Mouse (Mus musculus): Measurements from ENCODE around the gene Acot6. TPM values are rescaled to one million over a fixed set of nuclear protein-coding genes. Genes with fewer than 3 reads are reported as not detected.

Acot6 gene
- polyA plus RNA-seq, 1 experiment: 1.5 TPM

- H3K36me3 ChIP-seq (ENCODE audit: control insufficient read depth, insufficient read depth, low read length): peaks cover 10% of the 10 kb centered on the region
- no peak within 1 kb of the TSS for H3K27ac ChIP-seq (ENCODE audit: control insufficient read depth, insufficient read depth, low read length)
- DNase-seq: peak; percentile 57
- peak within 1 kb of the TSS; percentile 55 for H3K4me3 ChIP-seq (ENCODE audit: control insufficient read depth, insufficient read depth, low read length)
- TF ChIP-seq CTCF (IDR thresholded peaks at IDR 0.05; ENCODE audit: borderline replicate concordance, control insufficient read depth, extremely low read depth, insufficient read depth, low read length, poor library complexity): no peak
- no peak for TF ChIP-seq POLR2A (IDR thresholded peaks at IDR 0.05; ENCODE audit: control insufficient read depth, extremely low read depth, insufficient read depth, low read length, poor library complexity)
- H3K4me1 ChIP-seq (replicated peaks; ENCODE audit: control insufficient read depth, insufficient read depth, low read length): peaks cover 11% of the 10 kb centered on the region; the same call in 1 of the 2 replicates
- WGBS: 9% methylated on average over 50 of the region's 50 CpGs
- H3K27me3 ChIP-seq (ENCODE audit: control insufficient read depth, insufficient read depth, low read length): no peaks in the 10 kb centered on the region
Observed at GRCm38 (mm10) chr12:84147954-84148621, 47.6 kb downstream of the Acot6 start, which contains the start of gene Pnma1. Gene Pnma1 (minus strand): TSS chr12:84148489.

- Histone ChIP-seq H3K36me3 (ENCODE audit: control insufficient read depth, insufficient read depth, low read length) (peaks cover 15% of the 10 kb centered on the region), H3K27me3 (ENCODE audit: control insufficient read depth, insufficient read depth, low read length) (no peaks in the 10 kb centered on the region), H3K4me3 (ENCODE audit: control insufficient read depth, insufficient read depth, low read length) (peak overlapping the region; percentile 55), H3K27ac (ENCODE audit: control insufficient read depth, insufficient read depth, low read length) (no peak overlapping the region), H3K4me1 (replicated peaks; ENCODE audit: control insufficient read depth, insufficient read depth, low read length) (peaks cover 11% of the 10 kb centered on the region; the same call in 1 of the 2 replicates)
- 46% methylated on average over 10 of the region's 10 CpGs for WGBS
- TF ChIP-seq POLR2A (IDR thresholded peaks at IDR 0.05; ENCODE audit: control insufficient read depth, extremely low read depth, insufficient read depth, low read length, poor library complexity) (no peak), CTCF (IDR thresholded peaks at IDR 0.05; ENCODE audit: borderline replicate concordance, control insufficient read depth, extremely low read depth, insufficient read depth, low read length, poor library complexity) (no peak)
- no peak for DNase-seq
Observed at GRCm38 (mm10) chr12:84148622-84149012, 48.2 kb downstream of the Acot6 start.

GRCm38 (mm10) chr12:84149971-84150370, 49.5 kb downstream of the Acot6 start:
- DNase-seq: no peak
- peaks cover 11% of the 10 kb centered on the region; the same call in 1 of the 2 replicates for H3K4me1 ChIP-seq (replicated peaks; ENCODE audit: control insufficient read depth, insufficient read depth, low read length)
- no peaks in the 10 kb centered on the region for H3K27me3 ChIP-seq (ENCODE audit: control insufficient read depth, insufficient read depth, low read length)
- 98% methylated on average over 15 of the region's 15 CpGs for WGBS
- no peak for TF ChIP-seq CTCF (IDR thresholded peaks at IDR 0.05; ENCODE audit: borderline replicate concordance, control insufficient read depth, extremely low read depth, insufficient read depth, low read length, poor library complexity)
- no peak for TF ChIP-seq POLR2A (IDR thresholded peaks at IDR 0.05; ENCODE audit: control insufficient read depth, extremely low read depth, insufficient read depth, low read length, poor library complexity)
- H3K4me3 ChIP-seq (ENCODE audit: control insufficient read depth, insufficient read depth, low read length): no peak overlapping the region
- no peak overlapping the region for H3K27ac ChIP-seq (ENCODE audit: control insufficient read depth, insufficient read depth, low read length)
- H3K36me3 ChIP-seq (ENCODE audit: control insufficient read depth, insufficient read depth, low read length): peaks cover 18% of the 10 kb centered on the region

GRCm38 (mm10) chr12:84150976-84151375, 50.5 kb downstream of the Acot6 start:
- Histone ChIP-seq H3K4me3 (ENCODE audit: control insufficient read depth, insufficient read depth, low read length) (no peak overlapping the region), H3K27ac (ENCODE audit: control insufficient read depth, insufficient read depth, low read length) (no peak overlapping the region), H3K27me3 (ENCODE audit: control insufficient read depth, insufficient read depth, low read length) (no peaks in the 10 kb centered on the region), H3K36me3 (ENCODE audit: control insufficient read depth, insufficient read depth, low read length) (peaks cover 26% of the 10 kb centered on the region), H3K4me1 (replicated peaks; ENCODE audit: control insufficient read depth, insufficient read depth, low read length) (peaks cover 11% of the 10 kb centered on the region; the same call in 1 of the 2 replicates)
- TF ChIP-seq CTCF (IDR thresholded peaks at IDR 0.05; ENCODE audit: borderline replicate concordance, control insufficient read depth, extremely low read depth, insufficient read depth, low read length, poor library complexity) (no peak), POLR2A (IDR thresholded peaks at IDR 0.05; ENCODE audit: control insufficient read depth, extremely low read depth, insufficient read depth, low read length, poor library complexity) (no peak)
- DNase-seq: no peak
- 76% methylated on average over 6 of the region's 6 CpGs for WGBS

- no peaks in the 10 kb centered on the region for H3K27me3 ChIP-seq (ENCODE audit: control insufficient read depth, insufficient read depth, low read length)
- 93% methylated on average over 10 of the region's 10 CpGs for WGBS
- H3K36me3 ChIP-seq (ENCODE audit: control insufficient read depth, insufficient read depth, low read length): peaks cover 36% of the 10 kb centered on the region
- no peak for DNase-seq
- no peak for TF ChIP-seq CTCF (IDR thresholded peaks at IDR 0.05; ENCODE audit: borderline replicate concordance, control insufficient read depth, extremely low read depth, insufficient read depth, low read length, poor library complexity)
- no peak overlapping the region for H3K27ac ChIP-seq (ENCODE audit: control insufficient read depth, insufficient read depth, low read length)
- H3K4me1 ChIP-seq (replicated peaks; ENCODE audit: control insufficient read depth, insufficient read depth, low read length): peaks cover 7% of the 10 kb centered on the region; the same call in 1 of the 2 replicates
- no peak overlapping the region for H3K4me3 ChIP-seq (ENCODE audit: control insufficient read depth, insufficient read depth, low read length)
Observed at GRCm38 (mm10) chr12:84151911-84152310, 51.5 kb downstream of the Acot6 start.

- Histone ChIP-seq H3K36me3 (ENCODE audit: control insufficient read depth, insufficient read depth, low read length) (peaks cover 38% of the 10 kb centered on the region), H3K27me3 (ENCODE audit: control insufficient read depth, insufficient read depth, low read length) (no peaks in the 10 kb centered on the region), H3K4me1 (replicated peaks; ENCODE audit: control insufficient read depth, insufficient read depth, low read length) (peaks cover 7% of the 10 kb centered on the region; the same call in 1 of the 2 replicates), H3K4me3 (ENCODE audit: control insufficient read depth, insufficient read depth, low read length) (no peak overlapping the region), H3K27ac (ENCODE audit: control insufficient read depth, insufficient read depth, low read length) (no peak overlapping the region)
- 93% methylated on average over 32 of the region's 32 CpGs for WGBS
- DNase-seq: no peak
- TF ChIP-seq POLR2A (IDR thresholded peaks at IDR 0.05; ENCODE audit: control insufficient read depth, extremely low read depth, insufficient read depth, low read length, poor library complexity): no peak
- TF ChIP-seq CTCF (IDR thresholded peaks at IDR 0.05; ENCODE audit: borderline replicate concordance, control insufficient read depth, extremely low read depth, insufficient read depth, low read length, poor library complexity): no peak
Observed at GRCm38 (mm10) chr12:84152352-84153190, 52.1 kb downstream of the Acot6 start.
